Mouse (Mus musculus) lung, embryonic 15.5 days (tissue): ENCODE measurements around the gene Denr. TPM values are rescaled to one million over a fixed set of nuclear protein-coding genes. Genes with fewer than 3 reads are reported as not detected.

Experiments
- ATAC-seq: fragments of 200-750 bp; cut with Nextera tagmentation; 2 replicates; pipeline ENCODE4 v1.8.0; 2017; ENCODE audit warnings: moderate number of reproducible peaks, borderline replicate concordance; ENCODE audit not compliant: low FRiP score, low TSS enrichment; ENCODE audit errors: extremely low read depth
- H3K27ac ChIP-seq: fragments of 300-500 bp; sonication (generic); 2 replicates; pipeline ENCODE4 v1.5.1; 2015; ENCODE audit warnings: moderate library complexity, mild to moderate bottlenecking, inconsistent platforms
- H3K27me3 ChIP-seq: fragments of 300-500 bp; sonication (generic); 2 replicates; pipeline ENCODE4 v1.6.1; 2015; ENCODE audit warnings: inconsistent platforms
- H3K36me3 ChIP-seq: fragments of 300-500 bp; sonication (generic); 2 replicates; pipeline ENCODE4 v1.6.1; 2015; ENCODE audit warnings: inconsistent platforms
- H3K4me1 ChIP-seq: fragments of 300-500 bp; sonication (generic); 2 replicates; pipeline ENCODE4 v1.6.1; 2015; ENCODE audit warnings: inconsistent platforms
- H3K4me2 ChIP-seq: fragments of 300-500 bp; sonication (generic); 2 replicates; pipeline ENCODE4 v1.6.1; 2015; ENCODE audit warnings: inconsistent platforms, mild to moderate bottlenecking, moderate library complexity
- H3K4me3 ChIP-seq: fragments of 300-500 bp; sonication (generic); 2 replicates; pipeline ENCODE4 v1.5.1; 2015; ENCODE audit warnings: mild to moderate bottlenecking, inconsistent platforms
- H3K9ac ChIP-seq: fragments of 300-500 bp; sonication (generic); 2 replicates; pipeline ENCODE4 v1.6.1; 2015; ENCODE audit warnings: inconsistent platforms
- H3K9me3 ChIP-seq: fragments of 300-500 bp; sonication (generic); 2 replicates; pipeline ENCODE4 v1.6.1; 2016; ENCODE audit warnings: inconsistent platforms
- WGBS: fragments of 180-500 bp; shearing (Covaris S2); methylation state at CpG from one replicate; pipeline ENCODE4 v1.1.7; 2015; 5-methylcytosine and 5-hydroxymethylcytosine counted together
- polyA plus RNA-seq: library from polyadenylated mRNA; unstranded; fragments of >200 nt; fragmentation: Nextera tagmentation; extraction: Ambion mirVana; gene quantifications from 2 replicates; pipeline ENCODE4 v1.2.1, GENCODE M21; 2015

Gene Denr
- polyA plus RNA-seq, 1 experiment from 2014 or later, result 120 TPM

GRCm38 (mm10) chr5:123884332-123884731 is 22.6 kb upstream of the Denr start:
- Histone ChIP-seq H3K9ac (no peak overlapping the region), H3K27me3 (no peaks in the 10 kb centered on the region), H3K9me3 (no peaks in the 10 kb centered on the region), H3K36me3 (no peaks in the 10 kb centered on the region), H3K4me3 (no peak overlapping the region), H3K27ac (no peak overlapping the region), H3K4me1 (peaks cover 12% of the 10 kb centered on the region), H3K4me2 (no peak overlapping the region)
- 68% methylated on average over 10 of the region's 10 CpGs for WGBS
- ATAC-seq, result no peak

- Histone ChIP-seq H3K36me3 (no peaks in the 10 kb centered on the region), H3K27me3 (no peaks in the 10 kb centered on the region), H3K9ac (no peak overlapping the region), H3K4me2 (no peak overlapping the region), H3K27ac (no peak overlapping the region), H3K9me3 (no peaks in the 10 kb centered on the region), H3K4me1 (no peaks in the 10 kb centered on the region), H3K4me3 (no peak overlapping the region)
- no peak for ATAC-seq
- 42% methylated on average over 3 of the region's 3 CpGs for WGBS
Measured at GRCm38 (mm10) chr5:123886365-123886764, 20.6 kb upstream of the Denr start.

GRCm38 (mm10) chr5:123890312-123890711 is 16.7 kb upstream of the Denr start:
- Histone ChIP-seq H3K4me2 (no peak overlapping the region), H3K27ac (no peak overlapping the region), H3K9ac (no peak overlapping the region), H3K36me3 (no peaks in the 10 kb centered on the region), H3K4me1 (no peaks in the 10 kb centered on the region), H3K4me3 (no peak overlapping the region), H3K27me3 (no peaks in the 10 kb centered on the region), H3K9me3 (no peaks in the 10 kb centered on the region)
- WGBS, result 61% methylated on average over 2 of the region's 2 CpGs
- ATAC-seq, result no peak

GRCm38 (mm10) chr5:123890987-123891386 is 16.0 kb upstream of the Denr start:
- no peak for ATAC-seq
- no peak overlapping the region for H3K9ac ChIP-seq
- H3K27ac ChIP-seq, result no peak overlapping the region
- WGBS, result 72% methylated on average over 5 of the region's 5 CpGs
- H3K36me3 ChIP-seq, result no peaks in the 10 kb centered on the region
- no peak overlapping the region for H3K4me2 ChIP-seq
- no peaks in the 10 kb centered on the region for H3K9me3 ChIP-seq
- H3K27me3 ChIP-seq, result no peaks in the 10 kb centered on the region
- H3K4me3 ChIP-seq, result no peak overlapping the region
- no peaks in the 10 kb centered on the region for H3K4me1 ChIP-seq

- no peak for ATAC-seq
Measured at GRCm38 (mm10) chr5:123891669-123892068, 15.3 kb upstream of the Denr start.

GRCm38 (mm10) chr5:123893520-123893919 is 13.5 kb upstream of the Denr start:
- Histone ChIP-seq H3K4me2 (no peak overlapping the region), H3K27ac (no peak overlapping the region), H3K9ac (no peak overlapping the region), H3K27me3 (no peaks in the 10 kb centered on the region), H3K36me3 (no peaks in the 10 kb centered on the region), H3K4me3 (no peak overlapping the region), H3K9me3 (no peaks in the 10 kb centered on the region), H3K4me1 (no peaks in the 10 kb centered on the region)
- no peak; the same call in 1 of the 2 replicates for ATAC-seq
- WGBS, result 81% methylated on average over 5 of the region's 5 CpGs

More at GRCm38 (mm10) chr5:123891669-123892068, 15.3 kb upstream of the Denr start:
- no peaks in the 10 kb centered on the region for H3K27me3 ChIP-seq
- H3K36me3 ChIP-seq, result no peaks in the 10 kb centered on the region
- no peaks in the 10 kb centered on the region for H3K9me3 ChIP-seq
- no peak overlapping the region for H3K4me3 ChIP-seq
- H3K4me1 ChIP-seq, result no peaks in the 10 kb centered on the region
- H3K27ac ChIP-seq, result no peak overlapping the region
- H3K4me2 ChIP-seq, result no peak overlapping the region
- WGBS, result 37% methylated on average over 6 of the region's 6 CpGs
- no peak overlapping the region for H3K9ac ChIP-seq

GRCm38 (mm10) chr5:123896395-123896794 is 10.6 kb upstream of the Denr start:
- Histone ChIP-seq H3K4me3 (no peak overlapping the region), H3K27ac (no peak overlapping the region)
- 71% methylated on average over 11 of the region's 11 CpGs for WGBS

GRCm38 (mm10) chr5:123897352-123897751 is 9.6 kb upstream of the Denr start:
- H3K27ac ChIP-seq, result no peak overlapping the region
- H3K9ac ChIP-seq, result no peak overlapping the region
- no peak for ATAC-seq
- no peak overlapping the region for H3K4me2 ChIP-seq
- H3K4me1 ChIP-seq, result no peaks in the 10 kb centered on the region
- no peak overlapping the region for H3K4me3 ChIP-seq
- 69% methylated on average over 13 of the region's 13 CpGs for WGBS
- no peaks in the 10 kb centered on the region for H3K9me3 ChIP-seq
- H3K27me3 ChIP-seq, result no peaks in the 10 kb centered on the region
- no peaks in the 10 kb centered on the region for H3K36me3 ChIP-seq

More at GRCm38 (mm10) chr5:123896395-123896794, 10.6 kb upstream of the Denr start:
- Histone ChIP-seq H3K4me1 (no peaks in the 10 kb centered on the region), H3K27me3 (no peaks in the 10 kb centered on the region), H3K9ac (no peak overlapping the region), H3K4me2 (no peak overlapping the region), H3K9me3 (no peaks in the 10 kb centered on the region), H3K36me3 (no peaks in the 10 kb centered on the region)
- no peak for ATAC-seq

GRCm38 (mm10) chr5:123904059-123904672 is 2.8 kb upstream of the Denr start:
- Histone ChIP-seq H3K36me3 (peaks cover 8% of the 10 kb centered on the region), H3K4me2 (no peak overlapping the region), H3K4me3 (no peak overlapping the region), H3K9me3 (no peaks in the 10 kb centered on the region), H3K27ac (no peak overlapping the region), H3K9ac (no peak overlapping the region), H3K27me3 (no peaks in the 10 kb centered on the region), H3K4me1 (peaks cover 15% of the 10 kb centered on the region)
- 60% methylated on average over 11 of the region's 11 CpGs for WGBS
- ATAC-seq, result no peak

- ATAC-seq, result no peak
- WGBS, result 68% methylated on average over 17 of the region's 17 CpGs
- peak overlapping the region; percentile 93; the same call in 1 of the 2 replicates for H3K4me3 ChIP-seq
- peaks cover 15% of the 10 kb centered on the region for H3K4me1 ChIP-seq
- H3K36me3 ChIP-seq, result peaks cover 28% of the 10 kb centered on the region
- no peaks in the 10 kb centered on the region for H3K27me3 ChIP-seq
- H3K4me2 ChIP-seq, result peak overlapping the region; percentile 44
- H3K9ac ChIP-seq, result no peak overlapping the region
- H3K27ac ChIP-seq, result no peak overlapping the region
- no peaks in the 10 kb centered on the region for H3K9me3 ChIP-seq
Measured at GRCm38 (mm10) chr5:123906146-123906975, 614 bp upstream of the Denr start.

- Histone ChIP-seq H3K4me2 (peak overlapping the region; percentile 87), H3K9me3 (no peaks in the 10 kb centered on the region), H3K27ac (peak overlapping the region; percentile 75; the same call in 1 of the 2 replicates), H3K27me3 (no peaks in the 10 kb centered on the region), H3K9ac (peak overlapping the region; percentile 100), H3K36me3 (peaks cover 39% of the 10 kb centered on the region), H3K4me3 (peak overlapping the region; percentile 93), H3K4me1 (peaks cover 15% of the 10 kb centered on the region)
- ATAC-seq, result no peak
- WGBS, result 4% methylated on average over 10 of the region's 10 CpGs
Measured at GRCm38 (mm10) chr5:123907631-123907977, 629 bp downstream of the Denr start.

GRCm38 (mm10) chr5:123914852-123915251 is 7.9 kb downstream of the Denr start:
- H3K27me3 ChIP-seq, result no peaks in the 10 kb centered on the region
- no peak overlapping the region for H3K9ac ChIP-seq
- H3K27ac ChIP-seq, result no peak overlapping the region
- WGBS, result 84% methylated on average over 3 of the region's 3 CpGs
- H3K4me2 ChIP-seq, result no peak overlapping the region
- H3K36me3 ChIP-seq, result peaks cover 81% of the 10 kb centered on the region
- no peaks in the 10 kb centered on the region for H3K9me3 ChIP-seq
- no peak overlapping the region for H3K4me3 ChIP-seq
- ATAC-seq, result no peak
- no peaks in the 10 kb centered on the region for H3K4me1 ChIP-seq
